Mouse (Mus musculus): Measurements from ENCODE around the gene Gm5617. TPM values are rescaled to one million over a fixed set of nuclear protein-coding genes. Genes with fewer than 3 reads are reported as not detected.

Gene Gm5617
- polyA plus RNA-seq (2012; rRNA removed) = 26.5 and 34.7 TPM in 2 replicates

- Histone ChIP-seq H3K4me1 (ENCODE audit: control insufficient read depth, insufficient read depth, insufficient read length) (peaks cover 6% of the 10 kb centered on the region; the same call in 1 of the 2 replicates), H3K27me3 (ENCODE audit: control insufficient read depth, insufficient read depth, low read length) (no peaks in the 10 kb centered on the region), H3K4me3 (ENCODE audit: extremely low read depth, insufficient read depth, insufficient read length) (peak within 1 kb of the TSS; percentile 95), H3K36me3 (ENCODE audit: control insufficient read depth, insufficient read depth, low read length) (peaks cover 24% of the 10 kb centered on the region), H3K27ac (ENCODE audit: insufficient read depth, low read length) (peak within 1 kb of the TSS; percentile 90)
- under 1% methylated on average over 72 of the region's 72 CpGs for WGBS
- TF ChIP-seq CTCF (IDR thresholded peaks at IDR 0.05; ENCODE audit: extremely low read depth, insufficient read depth, insufficient read length, insufficient replicate concordance) (no peak), POLR2A (IDR thresholded peaks at IDR 0.05; ENCODE audit: low read depth, low read length) (peak; percentile 80)
- peak; percentile 91 to 92 for DNase-seq (ENCODE audit: low read depth in 1 of 2, low spot score in 2 of 2)
Observed at GRCm38 (mm10) chr9:48494817-48495547, at the start of gene Gm5617, which contains the start of gene Rbm7. Gene Gm5617 (plus strand): TSS chr9:48495442. Gene Rbm7 (minus strand): TSS chr9:48495299.

- DNase-seq (ENCODE audit: low read depth in 1 of 2, low spot score in 2 of 2) = peak in 1 of 2 experiments; percentile 36
- Histone ChIP-seq H3K4me1 (ENCODE audit: control insufficient read depth, insufficient read depth, insufficient read length) (peaks cover 9% of the 10 kb centered on the region), H3K36me3 (ENCODE audit: control insufficient read depth, insufficient read depth, low read length) (no peaks in the 10 kb centered on the region), H3K27me3 (ENCODE audit: control insufficient read depth, insufficient read depth, low read length) (no peaks in the 10 kb centered on the region), H3K4me3 (ENCODE audit: extremely low read depth, insufficient read depth, insufficient read length) (no peak overlapping the region), H3K27ac (ENCODE audit: insufficient read depth, low read length) (no peak overlapping the region)
- 12% methylated on average over 5 of the region's 5 CpGs for WGBS
- no peak for TF ChIP-seq POLR2A (IDR thresholded peaks at IDR 0.05; ENCODE audit: low read depth, low read length)
- TF ChIP-seq CTCF (IDR thresholded peaks at IDR 0.05; ENCODE audit: extremely low read depth, insufficient read depth, insufficient read length, insufficient replicate concordance) = peak; percentile 13; the same call in 1 of the 2 replicates
Observed at GRCm38 (mm10) chr9:48447783-48448209, 47.4 kb upstream of the Gm5617 start.

GRCm38 (mm10) chr9:48450066-48450465 is 45.2 kb upstream of the Gm5617 start:
- Histone ChIP-seq H3K4me3 (ENCODE audit: extremely low read depth, insufficient read depth, insufficient read length) (no peak overlapping the region), H3K27ac (ENCODE audit: insufficient read depth, low read length) (no peak overlapping the region), H3K27me3 (ENCODE audit: control insufficient read depth, insufficient read depth, low read length) (no peaks in the 10 kb centered on the region), H3K4me1 (ENCODE audit: control insufficient read depth, insufficient read depth, insufficient read length) (no peaks in the 10 kb centered on the region), H3K36me3 (ENCODE audit: control insufficient read depth, insufficient read depth, low read length) (no peaks in the 10 kb centered on the region)
- TF ChIP-seq POLR2A (IDR thresholded peaks at IDR 0.05; ENCODE audit: low read depth, low read length) = no peak
- TF ChIP-seq CTCF (IDR thresholded peaks at IDR 0.05; ENCODE audit: extremely low read depth, insufficient read depth, insufficient read length, insufficient replicate concordance) = no peak
- no peak for DNase-seq (ENCODE audit: low read depth in 1 of 2, low spot score in 2 of 2)
- 78% methylated on average over 17 of the region's 17 CpGs for WGBS

- H3K27me3 ChIP-seq (ENCODE audit: control insufficient read depth, insufficient read depth, low read length) = no peaks in the 10 kb centered on the region
- no peak for TF ChIP-seq CTCF (IDR thresholded peaks at IDR 0.05; ENCODE audit: extremely low read depth, insufficient read depth, insufficient read length, insufficient replicate concordance)
- no peak for TF ChIP-seq POLR2A (IDR thresholded peaks at IDR 0.05; ENCODE audit: low read depth, low read length)
- H3K36me3 ChIP-seq (ENCODE audit: control insufficient read depth, insufficient read depth, low read length) = no peaks in the 10 kb centered on the region
- 84% methylated on average over 3 of the region's 3 CpGs for WGBS
- no peak for DNase-seq (ENCODE audit: low read depth in 1 of 2, low spot score in 2 of 2)
- no peak overlapping the region for H3K27ac ChIP-seq (ENCODE audit: insufficient read depth, low read length)
- no peaks in the 10 kb centered on the region for H3K4me1 ChIP-seq (ENCODE audit: control insufficient read depth, insufficient read depth, insufficient read length)
- H3K4me3 ChIP-seq (ENCODE audit: extremely low read depth, insufficient read depth, insufficient read length) = no peak overlapping the region
Observed at GRCm38 (mm10) chr9:48455961-48456360, 39.3 kb upstream of the Gm5617 start.

- 78% methylated on average over 3 of the region's 3 CpGs for WGBS
- no peak for TF ChIP-seq POLR2A (IDR thresholded peaks at IDR 0.05; ENCODE audit: low read depth, low read length)
- peak; percentile 8; the same call in 1 of the 2 replicates for TF ChIP-seq CTCF (IDR thresholded peaks at IDR 0.05; ENCODE audit: extremely low read depth, insufficient read depth, insufficient read length, insufficient replicate concordance)
Observed at GRCm38 (mm10) chr9:48458879-48459278, 36.4 kb upstream of the Gm5617 start.

GRCm38 (mm10) chr9:48459391-48459790 is 35.9 kb upstream of the Gm5617 start:
- TF ChIP-seq POLR2A (IDR thresholded peaks at IDR 0.05; ENCODE audit: low read depth, low read length) = no peak
- TF ChIP-seq CTCF (IDR thresholded peaks at IDR 0.05; ENCODE audit: extremely low read depth, insufficient read depth, insufficient read length, insufficient replicate concordance) = no peak
- Histone ChIP-seq H3K36me3 (ENCODE audit: control insufficient read depth, insufficient read depth, low read length) (no peaks in the 10 kb centered on the region), H3K27me3 (ENCODE audit: control insufficient read depth, insufficient read depth, low read length) (no peaks in the 10 kb centered on the region), H3K27ac (ENCODE audit: insufficient read depth, low read length) (no peak overlapping the region), H3K4me1 (ENCODE audit: control insufficient read depth, insufficient read depth, insufficient read length) (peaks cover 5% of the 10 kb centered on the region; the same call in 1 of the 2 replicates), H3K4me3 (ENCODE audit: extremely low read depth, insufficient read depth, insufficient read length) (no peak overlapping the region)
- DNase-seq (ENCODE audit: low read depth in 1 of 2, low spot score in 2 of 2) = no peak
- WGBS = 89% methylated on average over 5 of the region's 5 CpGs

More at GRCm38 (mm10) chr9:48458879-48459278, 36.4 kb upstream of the Gm5617 start:
- Histone ChIP-seq H3K4me1 (ENCODE audit: control insufficient read depth, insufficient read depth, insufficient read length) (peaks cover 5% of the 10 kb centered on the region; the same call in 1 of the 2 replicates), H3K27ac (ENCODE audit: insufficient read depth, low read length) (no peak overlapping the region), H3K4me3 (ENCODE audit: extremely low read depth, insufficient read depth, insufficient read length) (no peak overlapping the region), H3K27me3 (ENCODE audit: control insufficient read depth, insufficient read depth, low read length) (no peaks in the 10 kb centered on the region), H3K36me3 (ENCODE audit: control insufficient read depth, insufficient read depth, low read length) (no peaks in the 10 kb centered on the region)
- no peak for DNase-seq (ENCODE audit: low read depth in 1 of 2, low spot score in 2 of 2)

GRCm38 (mm10) chr9:48460720-48461119 is 34.5 kb upstream of the Gm5617 start:
- DNase-seq (ENCODE audit: low read depth in 1 of 2, low spot score in 2 of 2) = no peak
- Histone ChIP-seq H3K4me1 (ENCODE audit: control insufficient read depth, insufficient read depth, insufficient read length) (peaks cover 5% of the 10 kb centered on the region; the same call in 1 of the 2 replicates), H3K36me3 (ENCODE audit: control insufficient read depth, insufficient read depth, low read length) (no peaks in the 10 kb centered on the region), H3K4me3 (ENCODE audit: extremely low read depth, insufficient read depth, insufficient read length) (no peak overlapping the region), H3K27me3 (ENCODE audit: control insufficient read depth, insufficient read depth, low read length) (no peaks in the 10 kb centered on the region), H3K27ac (ENCODE audit: insufficient read depth, low read length) (no peak overlapping the region)
- WGBS = 95% methylated on average over 8 of the region's 8 CpGs
- TF ChIP-seq CTCF (IDR thresholded peaks at IDR 0.05; ENCODE audit: extremely low read depth, insufficient read depth, insufficient read length, insufficient replicate concordance) (no peak), POLR2A (IDR thresholded peaks at IDR 0.05; ENCODE audit: low read depth, low read length) (no peak)

Measured in spleen, adult 2 months (tissue).